Mouse (Mus musculus): Measurements from ENCODE around the gene Sla2.
"Not testable (repeated sequence)": the region's sequence is repeated elsewhere in the genome, so short reads cannot be mapped to it uniquely, and the experiment has no call there.

Sla2 gene

DNA sequence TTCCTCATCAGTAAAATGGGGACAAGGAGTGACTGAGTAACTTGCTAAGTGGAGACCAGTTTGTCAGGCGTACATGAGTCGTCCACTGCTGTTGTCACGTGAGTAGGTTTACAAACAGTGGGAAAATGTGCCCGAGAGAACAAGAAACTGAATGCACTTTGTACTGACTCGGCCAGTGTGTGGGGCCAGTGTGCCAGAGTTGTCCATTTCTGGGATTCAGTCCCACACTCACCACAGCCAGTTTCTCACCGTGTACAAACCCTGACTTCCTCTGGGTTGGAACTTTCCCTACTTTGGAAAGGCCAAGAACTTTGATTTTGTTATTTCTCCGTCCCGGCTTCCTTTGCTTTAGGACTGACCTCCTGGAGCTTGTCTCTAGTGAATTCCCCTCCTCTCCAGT is 18.0 kb downstream of the Sla2 start:
- no peak for DNase-seq (ENCODE audit: low spot score in 2 of 2)

DNA sequence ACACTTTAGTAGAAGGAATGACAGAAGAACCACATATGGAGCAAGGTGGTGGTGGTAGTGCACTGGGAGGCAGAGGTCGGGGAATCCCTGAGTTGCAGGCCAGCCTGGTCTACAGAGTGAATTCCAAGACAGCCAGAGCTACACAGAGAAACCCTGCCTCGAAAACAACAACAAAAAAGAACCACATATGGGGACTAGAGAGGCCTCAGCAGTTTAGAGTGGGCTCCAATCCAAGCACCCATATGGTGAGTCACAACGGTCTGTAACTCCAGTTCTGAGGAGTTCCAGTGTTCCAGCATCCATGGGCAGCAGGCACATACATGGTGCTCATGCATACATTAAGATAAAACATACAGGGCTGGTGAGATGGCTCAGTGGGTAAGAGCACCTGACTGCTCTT is 22.5 kb downstream of the Sla2 start:
- no peak for DNase-seq (ENCODE audit: low spot score in 2 of 2)

DNA sequence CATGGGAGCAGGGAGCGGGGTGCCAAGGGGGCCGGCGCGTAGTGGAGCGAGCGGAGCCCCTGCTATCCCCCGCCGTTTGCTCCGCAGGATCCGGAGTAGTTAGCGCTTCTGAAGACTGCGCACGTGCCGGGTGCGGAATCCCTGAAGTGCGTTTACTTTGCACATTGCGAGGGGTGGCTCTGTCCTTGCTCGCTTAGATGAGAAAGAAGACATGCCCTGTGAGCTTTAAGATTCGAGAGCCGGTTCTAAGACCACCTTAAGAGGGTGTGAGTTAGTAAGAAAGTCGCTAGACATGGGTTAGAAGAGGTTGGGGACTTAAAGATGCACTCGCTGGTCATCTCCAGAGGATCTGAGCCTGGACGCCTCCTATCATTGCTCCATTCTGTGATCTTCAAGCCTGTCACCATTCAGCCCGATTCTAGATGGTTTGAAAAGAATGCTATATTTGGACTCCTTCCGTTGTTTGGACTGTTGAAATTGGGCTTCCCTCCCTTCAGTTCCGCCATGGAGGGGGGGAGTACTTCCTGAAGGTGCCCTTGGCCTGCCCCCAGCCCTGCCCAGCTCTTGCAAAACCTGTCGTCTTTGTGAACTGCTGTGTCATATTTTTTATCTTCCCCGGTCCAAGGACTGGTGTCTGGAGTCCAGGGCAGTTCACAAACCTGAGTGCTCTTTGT is 23.4 kb downstream of the Sla2 start:
- no peak for DNase-seq (ENCODE audit: low spot score in 2 of 2)

DNA sequence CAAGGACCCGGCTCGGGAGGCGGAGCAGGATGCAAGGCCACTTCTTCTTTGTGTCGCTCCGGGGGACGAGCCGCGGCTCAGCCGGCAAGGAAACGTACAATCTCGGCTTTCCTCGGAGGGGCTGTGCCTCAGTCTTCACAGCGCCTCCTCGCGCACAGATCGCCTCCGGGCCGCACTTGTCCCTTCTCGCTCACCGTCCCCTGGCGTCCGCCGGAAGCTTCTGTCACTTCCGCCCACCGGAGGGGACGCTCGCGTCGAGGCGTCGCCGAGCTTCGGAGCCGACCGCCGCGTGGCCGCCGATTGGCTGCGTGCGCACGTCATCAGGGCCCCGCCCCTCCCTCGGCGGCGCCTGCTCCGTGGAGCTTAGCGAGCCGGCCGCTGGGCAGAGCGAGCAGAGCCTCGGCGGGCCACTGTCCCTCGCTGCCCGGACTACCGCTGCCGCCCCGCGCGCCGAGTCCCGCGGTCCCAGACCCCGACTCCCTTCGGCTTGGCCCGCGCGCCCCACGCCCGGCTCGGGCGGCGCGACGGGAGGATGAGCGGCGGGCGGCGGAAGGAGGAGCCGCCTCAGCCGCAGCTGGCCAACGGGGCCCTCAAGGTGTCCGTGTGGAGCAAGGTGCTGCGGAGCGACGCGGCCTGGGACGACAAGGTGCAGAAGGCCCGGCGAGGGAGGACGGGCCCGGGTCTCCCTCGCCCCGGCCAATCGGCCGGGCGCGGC is 24.1 kb downstream of the Sla2 start, which contains the start of gene Rab5if:
TSS of gene Rab5if (plus strand) at position 357 of the 715 bp plus-strand sequence.
- DNase-seq (ENCODE audit: low spot score in 2 of 2), result peak; percentile 98

DNA sequence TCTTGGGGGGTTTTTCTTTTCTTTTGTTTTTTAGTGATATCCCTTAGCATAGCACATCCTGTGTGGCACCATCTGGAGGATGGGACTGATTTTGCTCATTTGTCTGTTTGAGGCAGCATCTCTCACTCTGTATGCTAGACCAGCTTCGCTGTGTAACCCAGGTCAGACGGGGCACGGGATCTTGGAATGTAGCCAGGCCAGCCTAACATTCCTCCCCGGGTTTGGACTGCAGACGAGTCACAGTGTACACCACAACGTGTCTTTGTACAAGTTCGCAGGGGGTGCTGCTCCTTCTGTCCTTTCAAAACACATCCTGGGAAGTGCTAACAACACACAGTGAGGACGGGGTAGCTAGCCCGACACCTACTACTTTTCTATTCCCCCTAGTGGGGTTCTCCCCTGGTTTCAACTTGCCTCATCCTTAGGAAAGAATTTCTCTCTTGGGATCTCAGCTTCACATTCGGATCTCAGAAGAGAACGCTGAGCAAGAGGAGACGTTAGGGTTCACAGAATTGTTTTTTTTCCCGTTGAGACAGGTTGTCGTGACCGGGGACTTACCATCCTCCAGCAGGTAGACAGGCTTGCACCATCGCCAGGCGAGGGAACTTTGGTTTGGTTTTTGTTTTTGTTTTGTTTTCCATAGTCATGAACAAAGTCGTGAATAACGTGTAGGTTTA is 24.8 kb downstream of the Sla2 start:
- DNase-seq (ENCODE audit: low spot score in 2 of 2), result peak in 1 of 2 experiments; percentile 20

DNA sequence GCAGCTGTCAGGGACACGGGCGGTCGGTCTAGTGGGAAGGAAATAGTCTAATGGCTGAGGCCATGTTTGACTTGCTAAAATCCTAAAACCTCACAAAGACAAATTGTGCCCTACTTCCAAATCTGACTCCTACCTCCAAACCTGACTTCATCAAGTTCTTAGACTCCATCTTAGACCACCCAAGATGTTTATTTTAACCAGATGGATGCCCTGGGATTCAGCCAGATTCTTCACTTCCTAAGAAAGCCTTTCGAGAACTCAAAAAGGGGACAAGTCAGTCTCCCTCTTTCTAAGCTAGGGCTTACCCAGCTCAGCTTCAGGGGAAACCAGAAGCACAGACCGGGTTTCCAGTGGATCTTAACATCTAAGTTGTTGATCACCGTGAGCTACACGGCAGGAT is 28.3 kb downstream of the Sla2 start:
- DNase-seq (ENCODE audit: low spot score in 2 of 2), result no peak

DNA sequence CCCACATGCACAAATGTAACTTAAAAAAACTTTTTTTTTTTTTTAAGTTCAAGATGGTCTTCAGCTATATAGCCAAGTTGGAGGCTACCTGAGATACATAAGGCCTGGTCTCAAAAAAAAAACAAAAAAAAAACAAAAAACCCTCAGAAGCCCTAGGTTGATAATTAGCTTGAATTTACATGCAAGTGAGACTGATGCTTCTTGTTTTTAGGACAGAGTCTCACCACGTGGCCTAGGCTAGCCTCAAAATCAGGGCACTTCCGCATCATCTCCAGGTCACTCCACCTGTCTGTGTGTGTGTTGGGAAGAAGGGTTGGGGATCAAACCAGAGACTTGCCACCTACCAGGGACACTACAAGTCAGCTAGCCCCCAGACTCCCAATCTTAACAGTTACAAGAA is 29.2 kb downstream of the Sla2 start, which contains the start of gene 4930518I15Rik:
TSS of gene 4930518I15Rik (minus strand) at position 112 of the 400 bp plus-strand sequence.
- no peak for DNase-seq (ENCODE audit: low spot score in 2 of 2)

DNA sequence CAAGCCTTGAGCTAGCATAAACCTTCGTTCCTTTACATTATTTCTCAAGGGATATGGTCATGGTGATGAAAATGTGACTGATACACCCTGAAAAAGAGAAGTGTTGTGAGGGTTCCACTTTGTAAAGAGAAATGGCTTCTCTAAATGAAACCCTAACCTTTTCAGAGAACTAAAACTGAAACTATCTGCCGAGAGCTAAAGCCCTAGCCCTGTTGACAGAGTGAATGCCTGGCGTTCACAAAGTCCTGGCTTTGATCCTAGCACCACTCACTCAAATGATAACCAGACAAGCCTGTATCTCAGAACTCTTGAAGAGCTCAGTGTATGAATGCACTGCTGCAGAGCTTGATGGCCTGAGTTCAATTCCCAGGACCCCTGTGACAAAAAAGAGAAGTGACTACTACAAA is 29.6 kb downstream of the Sla2 start:
- no peak for DNase-seq (ENCODE audit: low spot score in 2 of 2)

DNA sequence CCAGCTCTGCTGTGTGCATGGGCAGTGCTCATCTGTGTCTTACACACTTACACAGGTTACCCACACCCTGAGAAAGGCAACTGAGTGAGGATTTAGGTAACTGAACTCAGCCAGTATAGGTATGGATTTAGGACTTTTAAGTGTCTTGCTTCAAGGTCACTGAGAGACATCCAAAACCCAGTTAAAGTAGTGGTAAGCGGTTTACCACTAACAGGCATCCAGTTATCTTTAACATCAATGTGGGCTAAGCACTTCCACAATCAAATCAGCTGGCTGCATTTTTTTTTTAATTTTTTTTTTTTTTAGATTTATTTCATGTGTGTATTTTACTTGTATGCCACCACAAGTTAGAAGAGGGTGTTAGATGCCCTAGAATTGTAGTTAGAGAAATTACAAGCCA is 30.7 kb downstream of the Sla2 start:
- no peak for DNase-seq (ENCODE audit: low spot score in 2 of 2)

DNA sequence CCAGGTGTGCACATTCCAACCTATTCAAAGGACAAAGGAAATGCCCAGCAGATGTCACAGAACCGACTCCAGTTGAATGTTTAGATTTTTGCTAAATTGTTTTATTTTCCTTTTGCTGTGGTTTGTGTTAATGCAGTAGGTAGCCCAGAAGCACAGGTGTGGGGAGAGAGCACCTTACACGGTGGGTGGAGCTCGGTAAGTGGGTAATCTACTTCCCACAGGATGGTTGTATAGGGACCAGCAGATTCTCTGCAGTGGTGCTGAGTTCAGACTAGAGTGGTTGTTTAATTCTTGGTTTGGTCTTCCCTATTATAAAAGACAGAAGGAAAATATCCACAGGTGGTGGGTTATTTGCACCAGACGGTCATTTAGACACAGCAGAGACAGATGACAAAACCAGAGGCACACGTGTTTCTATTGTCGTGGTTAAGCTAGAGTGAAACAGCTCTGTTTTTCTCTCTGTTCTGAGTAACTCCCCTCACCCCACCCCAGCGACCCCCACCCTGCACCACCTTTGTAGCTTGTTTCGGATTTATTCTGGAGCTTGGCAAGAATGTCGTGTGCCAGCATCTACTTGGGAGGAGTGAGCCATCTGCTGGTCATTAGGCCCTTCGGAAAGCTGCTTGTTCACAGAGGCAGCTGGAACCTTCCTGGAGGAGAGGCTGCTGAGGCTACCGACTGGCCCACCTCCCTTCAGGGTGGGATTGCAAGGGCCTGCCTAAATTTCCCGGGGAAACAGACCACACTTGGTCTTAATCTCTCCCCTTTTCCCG is 32.8 kb downstream of the Sla2 start:
- DNase-seq (ENCODE audit: low spot score in 2 of 2), result peak; percentile 47 to 48

DNA sequence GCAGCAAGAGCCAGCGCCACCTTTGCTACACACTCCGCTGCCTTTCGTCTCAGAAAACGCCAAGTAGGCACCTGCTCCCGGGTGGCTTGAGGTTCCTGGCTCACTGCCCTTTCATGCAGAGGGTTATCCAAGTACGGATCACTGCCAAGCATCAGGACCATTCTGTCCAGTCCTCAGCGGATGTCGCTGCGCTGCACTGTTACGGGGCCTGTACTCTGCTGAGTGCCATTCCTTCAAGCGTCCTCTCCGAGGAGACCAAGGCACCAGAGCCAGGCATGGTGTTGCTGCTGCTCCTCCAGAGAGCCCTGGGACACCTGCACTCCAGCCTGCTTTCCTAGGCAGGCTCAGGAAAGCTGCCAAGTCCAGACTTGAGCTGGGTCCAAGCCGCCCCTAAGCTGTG is 33.4 kb downstream of the Sla2 start:
- DNase-seq (ENCODE audit: low spot score in 2 of 2), result not testable (repeated sequence)

DNA sequence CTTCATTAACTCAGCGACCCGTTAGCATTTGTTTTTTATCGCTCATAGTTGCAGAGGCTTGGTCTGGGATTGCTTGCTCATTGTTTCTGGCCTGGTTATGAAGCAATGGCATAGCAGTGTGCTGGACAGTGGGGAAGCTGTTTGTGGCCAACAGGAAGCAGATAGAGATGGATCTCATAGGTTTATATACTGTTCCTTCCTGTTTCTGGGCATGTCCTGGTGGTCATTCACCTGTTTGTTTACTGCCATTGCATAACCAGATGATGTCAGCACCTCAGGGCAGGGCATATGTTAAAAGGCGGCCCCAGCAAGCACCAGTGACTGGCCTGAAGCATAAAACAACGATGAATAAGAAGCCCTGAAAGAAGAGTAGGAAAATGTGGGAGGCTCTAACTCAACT is 36.5 kb downstream of the Sla2 start:
- DNase-seq (ENCODE audit: low spot score in 2 of 2), result no peak

DNA sequence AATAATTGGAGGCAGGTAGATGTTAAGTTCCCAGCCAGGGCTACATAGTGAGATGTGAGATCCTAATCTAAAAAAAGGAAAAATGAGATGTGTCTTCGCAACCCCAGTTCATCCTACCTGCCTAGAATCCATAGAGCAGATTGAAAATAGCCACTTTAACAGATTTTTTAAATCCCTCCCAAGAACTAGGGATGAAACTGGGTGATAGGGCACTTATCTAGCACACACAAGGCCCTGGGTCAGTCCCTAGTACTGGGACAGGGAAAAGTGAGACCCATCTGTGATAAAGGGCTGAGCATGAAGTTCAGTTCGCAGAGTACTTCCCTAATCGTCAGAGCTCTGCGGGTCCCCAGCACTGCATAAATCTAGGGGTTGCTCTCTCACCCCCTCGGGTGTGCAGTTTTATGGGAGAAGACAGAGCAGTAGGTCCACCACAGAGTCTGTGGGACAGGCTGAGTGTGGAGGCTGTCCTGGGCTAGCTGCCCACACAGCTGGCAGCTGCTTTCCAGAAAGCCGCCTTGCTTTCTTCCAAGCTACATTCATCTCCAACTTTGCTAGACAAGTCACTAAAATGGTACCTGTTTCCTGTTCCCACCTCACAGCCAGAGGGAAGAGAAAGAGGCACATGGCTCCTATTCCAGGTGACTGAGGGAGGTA is 38.3 kb downstream of the Sla2 start:
- no peak for DNase-seq (ENCODE audit: low spot score in 2 of 2)

DNA sequence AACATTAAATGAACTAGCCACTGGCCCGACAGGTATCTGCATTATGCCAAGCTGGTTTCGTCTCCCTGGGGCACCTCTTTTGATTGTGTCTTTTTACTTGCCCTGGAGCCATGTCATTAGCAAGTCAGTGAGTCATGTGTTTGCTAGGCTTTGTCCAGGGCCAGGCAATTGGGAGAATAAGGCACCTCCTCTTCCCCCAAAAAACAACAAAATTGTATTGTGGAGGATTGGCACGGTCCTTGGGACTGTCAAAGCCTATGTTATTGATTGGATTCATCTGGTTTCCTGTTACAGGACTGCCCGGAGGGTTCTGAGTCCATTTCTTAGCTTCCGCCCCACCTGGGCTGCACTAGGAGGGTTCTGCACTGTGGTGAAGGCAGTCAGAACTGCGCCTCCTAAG is 39.3 kb downstream of the Sla2 start:
- no peak for DNase-seq (ENCODE audit: low spot score in 2 of 2)

DNA sequence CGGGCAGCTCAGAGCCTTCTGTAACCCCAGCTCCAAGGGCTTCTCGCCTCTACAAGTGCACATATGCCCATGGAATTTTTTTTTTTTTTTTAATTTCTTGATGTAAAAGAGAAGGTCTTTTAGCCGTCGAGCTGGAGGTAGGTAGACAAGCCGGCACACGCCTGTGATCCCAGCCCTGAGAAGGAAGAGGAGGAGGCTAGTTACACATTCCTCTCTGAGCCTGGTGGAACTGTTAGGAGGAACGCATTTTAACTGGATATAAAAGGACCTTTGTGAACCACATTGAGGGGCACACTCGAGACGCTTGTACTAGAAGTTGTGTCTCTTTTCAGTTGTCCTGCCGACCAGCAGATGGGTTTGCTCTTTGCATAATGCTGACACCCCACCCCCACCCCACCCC is 42.3 kb downstream of the Sla2 start:
- no peak for DNase-seq (ENCODE audit: low spot score in 2 of 2)

DNA sequence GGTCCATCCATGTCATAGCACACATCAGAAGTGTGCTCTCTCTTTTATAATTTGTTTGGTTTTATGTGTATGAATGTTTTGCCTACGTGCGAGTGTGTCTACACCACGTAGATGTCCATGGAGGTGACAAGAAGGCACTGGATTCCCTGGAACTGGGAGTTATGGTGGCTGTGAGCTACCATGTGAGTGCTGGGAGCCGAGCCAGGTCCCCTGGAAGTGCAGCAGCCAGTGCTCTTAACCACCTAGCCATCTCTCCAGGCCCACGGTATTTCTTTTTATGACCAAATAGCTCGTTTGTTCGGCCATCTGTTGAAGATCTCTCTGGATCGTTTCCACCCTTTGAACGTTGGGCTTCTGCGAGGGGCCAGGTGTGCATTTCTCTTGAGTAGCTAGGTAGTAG is 43.7 kb downstream of the Sla2 start:
- DNase-seq (ENCODE audit: low spot score in 2 of 2), result no peak

DNA sequence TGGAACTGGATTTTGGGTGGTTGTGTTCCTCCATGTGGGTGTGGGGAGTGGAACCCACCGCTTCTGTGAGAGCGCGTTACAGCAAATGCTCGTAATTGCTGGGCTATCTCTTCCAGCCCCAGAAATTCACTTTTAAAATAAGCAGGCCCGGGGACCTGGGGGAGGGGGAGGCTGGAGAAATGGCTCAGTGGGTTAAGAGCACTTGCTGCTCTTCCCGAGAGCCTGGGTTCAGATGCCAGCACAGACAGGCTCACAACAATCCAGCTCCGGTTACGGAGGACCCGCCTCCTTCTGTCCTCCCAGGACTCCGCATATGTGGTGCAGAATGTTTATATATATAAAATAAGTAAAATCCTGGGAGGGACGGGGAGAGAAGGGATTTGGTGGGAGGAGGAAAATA is 44.3 kb downstream of the Sla2 start:
- no peak for DNase-seq (ENCODE audit: low spot score in 2 of 2)

DNA sequence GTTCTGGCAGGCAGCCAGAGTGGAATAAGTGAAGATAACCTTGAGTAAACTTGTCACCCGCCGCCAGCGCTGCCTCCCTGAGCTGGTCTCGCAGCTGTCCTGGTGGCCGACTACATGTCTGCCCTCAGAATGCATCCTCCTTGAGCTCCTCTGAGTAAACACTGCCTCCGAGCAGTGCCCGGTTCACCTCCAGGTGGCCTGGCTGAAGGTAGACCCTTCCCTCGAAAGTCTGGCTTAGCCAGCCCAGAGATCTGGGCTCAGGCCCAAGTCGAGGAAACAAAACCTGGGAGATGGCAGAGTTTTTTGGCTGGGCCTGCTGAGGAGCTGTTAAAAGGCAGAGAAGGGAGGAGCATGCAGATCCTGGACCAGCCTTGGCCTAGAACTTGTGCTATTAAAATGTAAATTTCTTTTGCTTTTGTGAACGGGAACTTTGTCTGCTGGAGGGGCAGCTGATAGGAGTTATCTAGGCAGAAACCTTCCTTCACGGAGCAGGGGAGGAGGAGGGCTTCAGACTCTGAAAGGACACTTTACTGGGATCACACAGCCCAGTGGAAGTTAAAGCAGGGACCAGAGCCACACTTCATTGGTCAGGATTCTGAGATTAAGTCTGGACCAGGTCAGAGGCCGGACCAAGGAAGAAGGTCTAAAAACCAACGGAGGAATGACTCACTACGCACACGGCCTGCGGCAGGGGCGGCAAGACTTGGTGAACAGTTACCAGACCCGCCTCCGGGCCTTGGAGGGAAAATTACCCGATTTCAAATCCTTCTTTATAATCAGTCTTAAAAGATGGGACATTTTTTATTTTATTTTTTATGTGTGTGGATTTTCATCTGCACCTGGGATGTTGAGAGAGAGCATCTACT is 44.9 kb downstream of the Sla2 start:
- peak; percentile 27 to 30 for DNase-seq (ENCODE audit: low spot score in 2 of 2)

DNA sequence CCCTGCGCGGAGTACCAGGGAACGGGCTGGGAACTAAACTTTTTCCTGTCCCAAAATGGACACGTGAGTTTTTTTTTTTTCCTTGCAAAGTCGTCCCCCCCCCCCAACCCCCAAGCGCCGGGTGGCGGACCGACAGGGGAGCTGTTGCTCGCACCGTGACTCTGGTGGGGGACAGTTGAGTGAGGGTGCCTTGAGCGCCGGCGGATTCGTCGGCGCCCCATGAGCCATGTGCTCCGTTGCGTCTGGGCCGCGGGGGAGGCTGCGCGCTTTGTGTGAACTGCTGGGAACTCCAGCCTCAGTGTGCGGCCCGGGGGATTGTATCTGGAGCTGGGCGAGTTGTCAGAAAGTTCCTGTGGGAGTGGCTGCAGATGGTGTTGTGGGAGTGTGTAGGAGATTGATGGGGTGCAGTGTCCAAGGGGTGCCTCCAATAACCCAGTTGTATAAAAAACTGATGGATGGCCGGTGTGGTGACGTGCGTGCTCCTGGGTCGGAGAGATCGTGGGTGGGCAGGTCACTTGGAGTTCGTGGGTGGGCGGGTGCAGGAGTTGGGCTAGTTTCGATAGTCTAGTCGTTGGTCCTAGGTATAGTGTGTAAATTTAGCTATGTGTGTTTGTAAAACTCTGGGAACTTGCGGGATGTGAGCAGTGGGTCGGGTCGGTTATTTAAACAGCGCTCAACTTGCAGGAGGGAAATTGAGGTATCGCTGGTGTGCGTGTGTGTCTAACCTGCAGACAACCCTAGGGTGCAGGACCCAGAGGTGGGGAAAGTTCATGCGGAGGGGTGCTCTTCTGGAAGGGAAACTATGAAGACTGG is 45.8 kb downstream of the Sla2 start:
- DNase-seq (ENCODE audit: low spot score in 2 of 2), result peak; percentile 49 to 53

Measured in frontal cortex, postnatal 36 days (tissue).